Mouse (Mus musculus): ENCODE data around the gene 3110009E18Rik. TPM values are rescaled to one million over a fixed set of nuclear protein-coding genes. Genes with fewer than 3 reads are reported as not detected.
A peak's percentile ranks its signal among the peaks of the same experiment; 100 is the strongest.

Gene 3110009E18Rik
- total RNA-seq, 4 experiments from 2014 or later, result 3.6 to 5.2 (median 4.1) TPM

- peak; percentile 27 to 55 for DNase-seq (ENCODE audit: low spot score in 2 of 2)
Observed at GRCm38 (mm10) chr1:120142551-120142950, 21.6 kb downstream of the 3110009E18Rik start.

DNA sequence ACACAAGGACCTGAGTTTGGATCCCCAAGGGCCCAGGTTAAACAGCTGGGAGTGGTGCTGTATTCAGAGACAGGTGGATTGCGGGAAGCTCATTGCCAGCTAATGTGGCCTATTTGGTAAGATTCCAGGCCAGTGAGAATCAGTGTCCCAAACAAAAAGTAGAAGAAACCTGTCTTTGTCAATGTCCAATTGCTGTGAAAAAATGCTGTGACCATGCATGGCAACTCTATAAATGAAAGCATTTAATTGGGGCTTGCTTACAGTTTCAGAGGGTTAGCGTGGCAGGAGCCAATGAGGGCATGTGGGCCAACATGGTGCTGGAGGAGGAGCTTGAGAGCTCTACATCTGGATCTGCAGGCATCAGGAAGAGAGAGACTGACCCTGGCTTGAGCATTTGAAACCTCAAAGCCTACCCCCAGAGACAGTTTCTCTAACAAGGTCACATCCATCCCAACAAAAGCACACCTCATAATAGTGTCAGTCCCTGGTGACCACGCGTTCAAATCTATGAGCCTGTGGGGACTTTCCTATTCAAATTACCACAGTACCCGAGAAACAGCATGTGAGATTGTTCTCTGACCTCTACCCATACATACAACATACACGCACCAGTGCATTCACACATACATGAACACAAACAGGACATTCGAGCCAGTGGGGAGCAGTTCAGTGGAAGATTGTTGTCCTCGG is 24.7 kb downstream of the 3110009E18Rik start:
- no peak for DNase-seq (ENCODE audit: low spot score in 2 of 2)

- DNase-seq (ENCODE audit: low spot score in 2 of 2), result no peak
Observed at GRCm38 (mm10) chr1:120146994-120147393, 26.0 kb downstream of the 3110009E18Rik start.

DNA sequence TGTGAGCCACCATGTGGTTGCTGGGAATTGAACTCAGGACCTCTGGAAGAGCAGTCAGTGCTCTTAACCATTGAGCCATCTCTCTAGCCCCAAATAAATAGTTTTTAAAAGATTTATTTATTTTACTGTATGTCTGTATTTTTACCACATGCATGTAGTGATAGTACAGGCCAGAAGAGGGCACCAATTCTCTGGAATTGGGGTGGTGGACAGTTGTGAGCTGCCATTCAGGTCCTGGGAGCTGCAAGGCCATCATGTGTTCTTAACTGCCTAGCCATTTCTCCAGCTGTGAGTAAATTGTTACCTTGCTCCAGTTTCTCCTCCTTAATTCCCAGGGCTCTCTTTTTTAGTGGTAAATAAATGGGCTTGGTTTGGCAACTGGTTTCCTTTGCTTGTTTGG is 33.2 kb downstream of the 3110009E18Rik start:
- DNase-seq (ENCODE audit: low spot score in 2 of 2), result no peak

- no peak for DNase-seq (ENCODE audit: low spot score in 2 of 2)
Observed at GRCm38 (mm10) chr1:120155325-120155724, 34.3 kb downstream of the 3110009E18Rik start.

DNA sequence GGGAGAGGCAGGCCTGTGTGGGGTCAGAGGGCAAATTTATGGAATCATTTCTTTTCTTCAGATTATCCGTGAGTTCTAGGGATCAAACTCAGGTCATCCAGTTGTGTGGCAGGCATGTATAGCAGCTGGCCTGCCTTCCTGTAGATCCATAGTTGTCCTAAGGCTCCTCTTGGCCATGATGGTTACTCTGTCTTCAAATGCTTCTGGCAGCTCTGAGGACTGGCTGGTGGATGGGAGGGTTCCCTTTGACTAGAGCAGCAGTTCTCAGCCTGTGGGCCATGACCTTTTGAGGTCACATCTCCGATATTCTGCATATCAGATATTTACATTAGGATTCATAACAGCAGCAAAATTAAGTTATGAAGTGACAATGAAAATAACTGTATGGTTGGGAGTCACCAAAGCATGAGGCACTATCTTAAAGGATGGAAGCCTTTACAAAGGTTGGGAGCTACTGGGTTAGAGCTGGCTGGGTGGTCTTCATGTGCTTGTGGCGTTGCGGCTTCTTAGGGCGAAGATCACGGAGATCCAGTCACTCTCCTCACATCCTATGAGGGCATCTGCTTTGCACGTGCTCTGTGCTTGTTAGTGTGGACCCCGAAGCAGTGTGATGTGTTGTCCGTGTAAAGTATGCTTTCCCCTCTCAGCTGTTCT is 37.6 kb downstream of the 3110009E18Rik start:
- DNase-seq (ENCODE audit: low spot score in 2 of 2), result no peak

GRCm38 (mm10) chr1:120161502-120161901 is 40.5 kb downstream of the 3110009E18Rik start:
- no peak for DNase-seq (ENCODE audit: low spot score in 2 of 2)

DNA sequence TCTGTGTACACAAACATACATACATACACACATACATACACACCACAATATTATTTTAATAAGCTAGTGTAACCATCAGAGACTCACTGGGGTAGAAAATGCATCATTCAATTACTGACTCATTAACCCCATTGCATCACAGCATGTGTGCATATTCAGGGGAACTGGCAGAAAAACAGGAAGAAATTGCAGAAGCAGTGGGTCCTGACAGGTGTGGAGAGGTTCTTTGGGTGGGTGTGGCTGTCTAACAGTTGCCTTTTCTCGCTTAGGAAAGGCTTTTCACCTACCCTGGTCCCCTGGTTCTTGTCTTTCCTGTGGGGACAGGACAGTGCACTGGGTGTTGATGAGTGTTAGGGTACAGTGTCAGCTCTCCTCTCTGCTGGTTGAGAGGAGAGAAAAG is 41.6 kb downstream of the 3110009E18Rik start:
- no peak for DNase-seq (ENCODE audit: low spot score in 2 of 2)

DNA sequence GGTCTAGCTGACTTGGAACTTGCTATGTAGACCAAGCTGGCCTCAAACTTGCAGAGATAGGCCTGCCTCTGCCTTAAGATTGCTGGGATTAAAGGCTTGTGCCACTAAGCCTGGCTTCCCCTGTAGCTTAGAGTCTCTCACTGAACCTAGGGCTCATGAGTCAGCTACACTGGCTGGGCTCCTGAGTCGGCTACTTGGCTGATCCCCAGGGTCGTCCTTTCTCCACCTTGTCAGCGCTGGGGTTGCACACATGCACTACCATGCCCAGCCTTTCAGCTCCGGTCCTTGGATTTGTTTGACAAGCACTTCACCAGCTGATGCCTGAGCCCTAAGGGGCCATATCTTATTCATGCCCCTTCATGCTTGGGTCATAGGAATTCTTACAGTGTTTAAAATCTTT is 47.0 kb downstream of the 3110009E18Rik start:
- no peak for DNase-seq (ENCODE audit: low spot score in 2 of 2)

GRCm38 (mm10) chr1:120168674-120169073 is 47.7 kb downstream of the 3110009E18Rik start:
- DNase-seq (ENCODE audit: low spot score in 2 of 2), result no peak

DNA sequence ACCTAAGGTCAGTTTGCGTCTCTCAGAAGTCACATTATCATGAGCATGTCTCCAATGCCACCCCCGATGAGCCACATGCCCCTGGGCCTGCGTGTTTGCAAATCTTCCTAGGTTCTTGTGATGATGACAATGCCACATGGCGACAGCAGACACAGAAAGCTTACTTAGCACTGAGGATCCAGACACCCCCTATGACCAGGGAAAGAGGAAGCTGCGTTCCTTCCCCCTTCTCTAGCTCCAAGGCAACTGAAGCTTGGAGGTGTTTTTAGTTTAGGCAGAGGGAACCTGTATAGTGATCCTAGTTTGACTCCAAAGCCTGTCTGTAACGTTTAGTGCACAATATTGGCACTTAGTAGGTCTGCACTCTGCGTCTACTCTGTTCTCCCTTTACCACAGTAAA is 49.3 kb downstream of the 3110009E18Rik start:
- DNase-seq (ENCODE audit: low spot score in 2 of 2), result no peak

GRCm38 (mm10) chr1:120171819-120172521 is 51.0 kb downstream of the 3110009E18Rik start:
- DNase-seq (ENCODE audit: low spot score in 2 of 2), result no peak

- no peak for DNase-seq (ENCODE audit: low spot score in 2 of 2)
Observed at GRCm38 (mm10) chr1:120174991-120175390, 54.0 kb downstream of the 3110009E18Rik start.

DNA sequence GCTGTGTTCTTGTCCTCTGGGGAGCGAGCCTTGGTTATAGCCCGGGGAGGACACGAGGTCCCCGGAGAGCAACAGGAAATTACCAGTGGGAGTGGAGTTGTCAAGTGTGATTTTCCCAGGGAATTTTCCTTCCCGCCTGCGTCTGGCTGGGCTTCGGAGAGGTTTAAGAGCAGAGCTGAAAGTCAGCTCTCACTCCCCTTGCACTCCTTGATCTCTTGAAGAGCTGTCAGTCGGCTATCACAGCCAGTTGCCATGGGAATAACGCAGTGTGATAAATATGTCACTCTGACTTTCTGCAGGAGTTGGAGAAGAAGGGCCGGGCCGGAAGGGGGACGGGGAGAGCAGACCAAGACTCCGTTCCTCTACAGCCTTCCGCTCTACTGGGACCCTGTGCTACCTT is 55.3 kb downstream of the 3110009E18Rik start:
- DNase-seq (ENCODE audit: low spot score in 2 of 2), result no peak

DNA sequence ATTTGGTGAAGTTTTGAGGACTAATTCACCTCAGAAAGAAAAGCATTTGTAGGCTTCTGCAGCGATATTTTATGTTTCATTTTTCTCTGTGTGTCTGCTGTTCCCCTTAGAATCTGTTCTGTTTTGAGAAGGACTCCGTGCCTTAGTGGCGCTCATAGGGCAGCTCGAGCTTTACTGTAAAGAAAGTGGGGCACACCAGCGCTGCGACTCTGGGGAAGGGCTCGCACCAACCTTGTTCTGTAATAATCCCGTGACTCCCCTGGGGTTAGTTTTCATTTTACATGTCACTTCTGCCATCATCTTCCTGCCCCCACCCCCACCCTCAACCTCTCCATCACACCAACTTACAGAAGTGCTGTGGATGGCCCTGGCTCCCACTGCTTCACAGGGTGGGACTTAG is 56.2 kb downstream of the 3110009E18Rik start:
- DNase-seq (ENCODE audit: low spot score in 2 of 2), result no peak

DNA sequence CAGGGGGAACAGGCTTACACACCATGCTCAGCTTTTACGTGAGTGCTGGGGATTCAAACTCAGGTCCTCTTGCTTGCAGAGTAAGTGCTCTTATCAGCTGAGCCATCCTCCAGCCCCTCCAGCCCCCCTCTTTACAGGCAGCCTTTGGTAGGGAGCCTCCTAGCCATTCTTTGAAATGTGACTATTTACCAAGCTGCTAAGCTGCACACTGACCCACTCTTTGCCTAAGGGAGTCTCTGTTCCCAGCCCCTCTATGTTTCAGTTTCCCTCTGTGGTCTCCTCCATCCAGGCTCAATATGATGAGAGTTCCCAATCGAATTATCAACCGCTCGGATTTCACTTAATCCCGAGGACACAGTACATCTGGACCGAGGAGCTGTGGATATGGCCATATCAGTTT is 65.2 kb downstream of the 3110009E18Rik start:
- DNase-seq (ENCODE audit: low spot score in 2 of 2), result no peak

DNA sequence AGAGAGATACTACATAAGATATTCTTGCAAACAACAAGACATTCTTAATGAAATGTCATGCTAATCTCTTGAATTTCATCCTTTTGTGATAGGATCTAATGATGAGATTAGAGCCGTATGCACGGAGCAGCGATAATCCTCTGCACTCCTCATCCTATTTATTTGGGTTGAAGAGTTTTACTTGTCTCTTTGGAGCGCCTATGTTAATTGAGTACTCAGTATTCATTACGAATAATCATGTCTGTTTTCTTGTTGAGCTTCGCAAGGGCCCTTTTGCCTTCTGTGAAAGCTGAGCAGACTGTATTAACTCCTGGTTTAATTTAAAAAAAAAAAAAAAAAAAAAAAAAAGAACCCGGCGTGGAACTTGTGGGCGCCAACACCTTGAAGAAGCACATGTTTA is 65.7 kb downstream of the 3110009E18Rik start:
- DNase-seq (ENCODE audit: low spot score in 2 of 2), result no peak

DNA sequence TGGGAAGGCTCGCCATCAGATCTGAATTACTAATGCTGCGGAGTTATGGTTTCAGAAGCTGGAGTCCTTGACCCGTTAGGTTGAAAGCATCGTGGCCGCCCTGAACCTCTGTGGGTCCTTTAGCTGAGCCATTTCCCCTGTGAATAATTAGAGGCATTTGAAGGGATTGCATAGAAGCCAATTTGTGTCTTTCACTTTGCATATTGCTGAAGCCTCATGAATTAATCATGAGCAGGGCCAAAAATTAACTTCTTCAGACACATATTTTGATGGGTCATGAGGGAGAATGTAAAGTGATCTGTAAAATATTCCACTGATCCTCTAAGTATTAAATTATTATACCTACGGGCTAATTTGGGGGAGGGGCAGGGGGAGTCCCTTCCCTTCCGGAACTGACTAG is 66.1 kb downstream of the 3110009E18Rik start:
- no peak for DNase-seq (ENCODE audit: low spot score in 2 of 2)

- no peak for DNase-seq (ENCODE audit: low spot score in 2 of 2)
Observed at GRCm38 (mm10) chr1:120189206-120189605, 68.2 kb downstream of the 3110009E18Rik start.

DNA sequence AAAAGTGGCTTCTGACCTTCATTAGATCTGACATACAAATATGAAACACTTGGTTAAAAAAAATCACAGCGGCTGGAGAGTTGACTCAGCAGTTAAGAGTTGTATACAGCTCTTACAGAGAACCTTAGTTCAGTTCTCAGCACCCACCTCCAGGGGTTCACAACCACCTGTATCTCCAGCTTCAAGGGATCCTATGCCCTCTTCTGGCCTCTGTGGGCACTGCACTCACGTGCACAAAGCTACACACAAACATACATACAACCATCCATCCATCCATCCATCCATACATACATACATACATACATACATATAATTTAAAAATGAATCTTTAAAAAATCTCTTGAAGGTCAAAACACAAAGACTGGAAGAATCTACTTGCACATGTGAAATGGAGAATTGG is 69.3 kb downstream of the 3110009E18Rik start:
- DNase-seq (ENCODE audit: low spot score in 2 of 2), result no peak

DNA sequence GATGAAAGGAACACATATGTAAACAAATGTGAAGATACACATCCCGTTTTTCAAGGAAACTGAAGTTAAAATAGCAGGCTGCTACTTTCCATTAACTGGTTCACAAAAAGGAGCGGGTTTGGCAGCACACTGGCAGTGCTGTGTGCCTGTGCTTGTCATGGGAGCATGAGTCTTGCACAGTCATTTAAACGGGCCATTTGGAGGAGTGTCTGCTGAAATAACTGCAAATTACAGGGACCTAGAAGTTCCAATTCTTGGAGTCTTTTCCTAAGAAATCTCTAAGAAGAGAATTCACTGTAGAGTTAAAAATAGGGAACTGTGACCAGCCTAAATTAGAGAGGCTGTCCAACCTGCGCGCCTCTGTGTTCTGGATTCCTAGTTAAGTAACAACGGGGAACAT is 70.0 kb downstream of the 3110009E18Rik start:
- no peak for DNase-seq (ENCODE audit: low spot score in 2 of 2)

GRCm38 (mm10) chr1:120192321-120192720 is 71.3 kb downstream of the 3110009E18Rik start:
- no peak for DNase-seq (ENCODE audit: low spot score in 2 of 2)

DNA sequence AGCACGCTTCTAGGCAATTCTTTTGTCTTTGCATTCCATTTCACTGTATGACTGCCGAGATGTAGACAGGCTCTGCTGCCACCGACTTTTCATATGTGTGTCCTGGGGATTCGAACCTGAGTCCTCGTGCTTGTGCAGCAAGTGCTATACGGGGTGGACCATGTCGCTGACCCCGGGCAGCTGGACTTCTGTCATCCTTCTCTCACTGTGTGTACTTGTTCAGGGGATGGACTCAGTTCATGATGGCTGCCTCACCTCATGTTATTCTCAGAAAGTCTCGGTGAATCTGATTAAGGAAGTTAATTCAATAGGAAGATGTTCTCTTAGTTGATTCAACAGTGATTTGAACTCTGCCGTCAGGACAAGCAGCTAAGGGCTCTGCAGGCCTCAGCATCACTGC is 72.6 kb downstream of the 3110009E18Rik start:
- DNase-seq (ENCODE audit: low spot score in 2 of 2), result no peak
